Mouse (Mus musculus) erythroblast, embryonic 14.5 days (primary cell): ENCODE measurements at regions not wholly inside any gene's neighbourhood (a gene's known extent, or its start where the extent isn't known, plus 50 kb on each side); places are given as distances from the start of the nearest gene placed in this dataset.

Experiments used
- GATA1 ChIP-seq: IDR thresholded peaks from 2 replicates; pipeline ENCODE4 v1.6.1; 2012; ENCODE audit warnings: low read length, inconsistent platforms, mixed read lengths
- TAL1 ChIP-seq: IDR thresholded peaks from 3 replicates; pipeline ENCODE4 v1.6.1; 2012; ENCODE audit warnings: low read length, inconsistent platforms, mixed read lengths

DNA sequence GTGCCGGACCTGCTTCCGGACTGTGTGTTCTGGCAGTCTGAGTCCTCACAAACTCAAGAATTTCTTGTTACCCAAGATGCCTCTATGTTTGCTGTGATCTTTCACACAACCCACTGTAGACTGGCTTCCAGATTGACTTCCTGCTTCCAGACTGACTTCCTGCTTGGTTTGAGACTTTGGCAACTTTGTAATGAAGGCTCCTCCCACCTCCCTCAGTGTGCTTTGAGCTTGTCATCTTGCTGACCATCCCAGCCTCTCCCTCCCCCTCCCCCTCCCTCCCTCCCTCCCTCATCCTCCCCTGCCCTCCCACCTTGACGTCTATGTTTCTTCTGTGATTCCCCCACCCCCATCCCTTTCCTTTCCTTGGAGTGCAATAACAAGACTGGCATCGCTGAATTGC is 51.7 kb upstream of the Shb start:
- TF ChIP-seq GATA1, result no peak
- no peak for TF ChIP-seq TAL1
